Mouse (Mus musculus) embryonic facial prominence, embryonic 12.5 days (tissue): Measurements from ENCODE around the gene Mpp2. TPM values are rescaled to one million over a fixed set of nuclear protein-coding genes. Genes with fewer than 3 reads are reported as not detected.

Source experiments
- ATAC-seq: fragments of 200-750 bp; cut with Nextera tagmentation; 2 replicates; pipeline ENCODE4 v1.8.0; 2017; ENCODE audit not compliant: insufficient number of reproducible peaks, insufficient read depth, low FRiP score, low TSS enrichment
- H3K27ac ChIP-seq: fragments of 300-500 bp; sonication (generic); 2 replicates; pipeline ENCODE4 v1.5.1; 2016; ENCODE audit warnings: mild to moderate bottlenecking
- H3K27me3 ChIP-seq: fragments of 300-500 bp; sonication (generic); 2 replicates; pipeline ENCODE4 v1.6.1; 2016; ENCODE audit warnings: mild to moderate bottlenecking, moderate library complexity
- H3K36me3 ChIP-seq: fragments of 300-500 bp; sonication (generic); 2 replicates; pipeline ENCODE4 v1.6.1; 2016; ENCODE audit warnings: mild to moderate bottlenecking
- H3K4me1 ChIP-seq: fragments of 300-500 bp; sonication (generic); 2 replicates; pipeline ENCODE4 v1.6.1; 2016
- H3K4me2 ChIP-seq: fragments of 300-500 bp; sonication (generic); replicated peaks from 2 replicates; pipeline ENCODE4 v1.6.1; 2016; ENCODE audit warnings: mild to moderate bottlenecking, moderate library complexity
- H3K4me3 ChIP-seq: fragments of 300-500 bp; sonication (generic); 2 replicates; pipeline ENCODE4 v1.5.1; 2016; ENCODE audit warnings: mild to moderate bottlenecking
- H3K9ac ChIP-seq: fragments of 300-500 bp; sonication (generic); 2 replicates; pipeline ENCODE4 v1.6.1; 2016; ENCODE audit warnings: mild to moderate bottlenecking, moderate library complexity
- H3K9me3 ChIP-seq: fragments of 300-500 bp; sonication (generic); 2 replicates; pipeline ENCODE4 v1.6.1; 2016; ENCODE audit warnings: mild to moderate bottlenecking, moderate library complexity
- WGBS: fragments of 180-500 bp; shearing (Covaris S2); methylation state at CpG from one replicate; pipeline ENCODE4 v1.1.7; 2016; 5-methylcytosine and 5-hydroxymethylcytosine counted together
- polyA plus RNA-seq: library from polyadenylated mRNA; unstranded; fragments of >200 nt; fragmentation: Nextera tagmentation; extraction: Ambion mirVana; gene quantifications from 2 replicates; pipeline ENCODE4 v1.2.1, GENCODE M21; 2016

Mpp2 gene
- polyA plus RNA-seq, 1 experiment from 2014 or later = 12.8 TPM

DNA sequence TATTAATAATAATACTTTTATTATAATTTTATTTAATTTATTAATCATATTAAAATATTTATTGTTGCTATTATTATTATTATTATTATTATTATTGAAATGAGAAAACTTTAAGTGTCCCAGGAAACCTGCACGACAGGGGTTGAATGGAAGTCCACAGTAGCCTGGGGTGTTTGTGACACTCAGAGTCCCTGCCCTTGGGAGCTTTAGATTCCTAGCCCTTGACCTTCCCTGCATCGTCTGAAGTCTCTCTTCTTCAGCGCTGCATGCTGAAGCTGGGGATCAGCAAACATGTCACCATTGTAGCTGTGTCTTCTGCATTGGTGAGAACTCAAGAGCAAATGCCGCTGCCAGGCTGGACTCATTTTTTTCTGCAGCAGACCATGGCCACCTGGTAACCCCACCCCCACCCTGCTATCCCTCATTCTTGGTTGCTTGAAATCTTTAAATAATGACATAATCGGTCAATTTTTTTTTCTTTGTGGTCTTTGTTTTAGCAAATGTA, 52.8 kb downstream of the Mpp2 start:
- H3K4me3 ChIP-seq = no peak overlapping the region
- peaks cover 5% of the 10 kb centered on the region; the same call in 1 of the 2 replicates for H3K27me3 ChIP-seq
- H3K4me2 ChIP-seq = no peak overlapping the region
- H3K9me3 ChIP-seq = no peaks in the 10 kb centered on the region
- H3K9ac ChIP-seq = no peak overlapping the region
- no peaks in the 10 kb centered on the region for H3K36me3 ChIP-seq
- no peaks in the 10 kb centered on the region for H3K4me1 ChIP-seq
- WGBS = 78% methylated on average over 5 of the region's 5 CpGs
- no peak for ATAC-seq
- H3K27ac ChIP-seq = no peak overlapping the region

DNA sequence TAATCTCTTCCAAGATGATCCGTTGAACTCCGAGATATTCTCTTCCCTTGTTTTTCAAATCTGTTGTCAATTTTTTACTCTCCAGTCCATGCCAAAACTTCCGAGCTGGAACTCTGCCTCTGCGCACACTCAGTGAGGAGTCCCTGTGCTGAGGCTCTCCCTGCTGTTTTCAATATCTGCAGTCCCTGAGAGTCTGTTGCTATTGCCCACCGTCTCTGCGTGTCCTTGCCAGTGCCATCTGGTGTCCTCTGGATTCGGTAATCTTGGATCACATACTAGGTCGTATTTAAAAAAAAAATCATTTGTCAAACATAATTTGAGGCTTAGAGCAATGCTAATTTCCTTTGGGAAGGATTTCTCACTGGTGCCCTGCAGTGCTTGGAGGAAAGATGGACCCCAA, 53.4 kb downstream of the Mpp2 start:
- H3K4me3 ChIP-seq = no peak overlapping the region
- H3K36me3 ChIP-seq = no peaks in the 10 kb centered on the region
- no peak overlapping the region for H3K9ac ChIP-seq
- no peak overlapping the region for H3K4me2 ChIP-seq
- H3K27me3 ChIP-seq = peaks cover 5% of the 10 kb centered on the region; the same call in 1 of the 2 replicates
- H3K4me1 ChIP-seq = no peaks in the 10 kb centered on the region
- H3K9me3 ChIP-seq = no peaks in the 10 kb centered on the region
- 55% methylated on average over 8 of the region's 8 CpGs for WGBS
- ATAC-seq = no peak
- H3K27ac ChIP-seq = no peak overlapping the region

DNA sequence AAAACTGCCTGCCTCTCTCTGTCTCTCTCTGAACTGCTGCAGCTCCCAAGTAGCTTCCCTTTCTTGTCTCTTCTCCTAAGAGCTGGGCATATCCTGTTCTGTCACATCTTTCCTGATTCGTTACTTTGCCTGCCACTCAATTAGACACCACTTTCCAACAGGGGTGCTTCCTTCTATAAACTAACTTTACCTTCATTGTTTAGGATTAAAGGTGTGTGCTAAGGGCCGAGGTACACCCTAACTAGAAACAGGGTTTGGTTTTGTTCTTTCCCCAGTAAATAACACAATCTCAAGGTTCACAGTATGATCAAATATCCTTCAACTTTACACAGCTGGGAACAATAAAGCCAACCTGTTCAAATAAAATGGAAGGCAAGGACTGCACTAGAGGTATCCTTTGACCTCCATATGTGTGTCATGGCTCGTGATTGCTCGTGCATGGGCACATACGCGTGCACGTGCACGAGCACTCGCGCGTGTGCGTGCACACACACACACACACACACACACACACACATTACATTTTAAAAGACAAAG, 55.2 kb downstream of the Mpp2 start:
- Histone ChIP-seq H3K9ac (no peak overlapping the region), H3K4me2 (no peak overlapping the region), H3K27me3 (peaks cover 5% of the 10 kb centered on the region; the same call in 1 of the 2 replicates), H3K9me3 (no peaks in the 10 kb centered on the region), H3K27ac (no peak overlapping the region), H3K36me3 (no peaks in the 10 kb centered on the region), H3K4me3 (no peak overlapping the region), H3K4me1 (no peaks in the 10 kb centered on the region)
- ATAC-seq = no peak
- WGBS = 79% methylated on average over 12 of the region's 12 CpGs

DNA sequence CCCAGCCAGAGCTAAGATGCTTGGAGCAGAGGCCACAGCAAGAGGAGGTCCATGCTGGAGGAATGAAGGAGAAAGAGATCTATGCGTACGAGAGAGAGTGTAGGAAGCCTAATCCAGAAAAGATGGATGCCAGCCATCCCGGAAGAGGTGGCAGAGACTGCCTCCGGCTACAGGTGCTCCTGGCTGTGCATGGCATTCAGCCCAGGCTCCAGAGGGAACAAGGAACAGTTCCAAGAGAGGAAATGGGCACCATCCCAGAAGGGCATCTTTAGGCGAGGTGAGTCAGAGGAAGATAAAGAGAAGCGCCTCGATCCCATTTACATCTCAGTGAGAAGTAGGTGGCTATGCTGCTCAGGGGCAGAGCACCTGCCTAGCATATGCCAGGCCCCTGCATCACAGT, 57.2 kb downstream of the Mpp2 start:
- Histone ChIP-seq H3K27me3 (no peaks in the 10 kb centered on the region), H3K4me2 (no peak overlapping the region), H3K4me3 (no peak overlapping the region), H3K4me1 (0 out of 2 replicates have a peak, but pooled peaks cover 5% of the 10 kb centered on the region), H3K36me3 (no peaks in the 10 kb centered on the region), H3K9me3 (no peaks in the 10 kb centered on the region), H3K9ac (no peak overlapping the region), H3K27ac (no peak overlapping the region)
- ATAC-seq = no peak
- WGBS = 82% methylated on average over 7 of the region's 7 CpGs

DNA sequence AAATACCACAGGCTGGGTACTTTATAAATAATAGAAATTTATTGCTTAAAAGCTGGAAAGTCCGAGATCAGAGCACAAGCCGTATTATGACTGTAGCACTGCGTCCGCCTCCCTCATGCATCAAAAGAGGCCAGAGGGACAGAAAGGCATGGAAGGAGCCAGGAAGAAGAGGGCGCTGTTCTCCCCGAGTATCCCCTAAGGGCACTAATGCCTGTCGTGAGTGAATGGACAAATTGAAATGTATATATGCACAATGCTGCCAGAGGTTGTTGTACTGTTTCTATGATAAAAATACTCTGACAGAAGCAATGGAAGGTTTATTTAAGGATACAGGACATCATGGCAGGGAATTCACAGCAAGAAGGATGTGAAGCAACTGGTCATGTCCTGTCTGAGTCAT, 58.3 kb downstream of the Mpp2 start:
- Histone ChIP-seq H3K36me3 (no peaks in the 10 kb centered on the region), H3K9ac (no peak overlapping the region), H3K4me2 (no peak overlapping the region), H3K4me3 (no peak overlapping the region), H3K9me3 (no peaks in the 10 kb centered on the region), H3K27me3 (peaks cover 8% of the 10 kb centered on the region; the same call in 1 of the 2 replicates), H3K4me1 (peaks cover 14% of the 10 kb centered on the region; the same call in 1 of the 2 replicates), H3K27ac (no peak overlapping the region)
- no peak for ATAC-seq
- 34% methylated on average over 7 of the region's 7 CpGs for WGBS

DNA sequence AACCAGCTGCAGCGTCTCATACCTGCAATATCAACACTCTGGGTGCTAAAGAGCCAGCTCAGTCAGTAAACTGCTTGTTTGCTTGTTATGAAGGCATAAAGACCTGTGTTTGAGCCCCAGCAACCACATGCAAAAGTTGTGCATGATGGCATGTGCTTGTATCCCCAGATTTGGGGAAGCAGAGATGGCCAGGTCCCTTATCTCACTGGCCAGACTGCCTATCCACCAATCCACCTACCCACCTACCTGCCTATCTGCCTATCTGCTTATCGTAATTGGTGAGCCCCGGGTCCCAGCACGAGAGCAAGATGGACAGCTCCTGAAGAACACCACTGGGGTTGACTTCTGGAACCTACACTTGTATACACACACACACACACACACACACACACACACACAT, 59.0 kb downstream of the Mpp2 start:
- peaks cover 14% of the 10 kb centered on the region; the same call in 1 of the 2 replicates for H3K4me1 ChIP-seq
- no peaks in the 10 kb centered on the region for H3K36me3 ChIP-seq
- H3K4me2 ChIP-seq = no peak overlapping the region
- WGBS = 85% methylated on average over 4 of the region's 4 CpGs
- no peak overlapping the region for H3K27ac ChIP-seq
- no peaks in the 10 kb centered on the region for H3K9me3 ChIP-seq
- H3K4me3 ChIP-seq = no peak overlapping the region
- no peak overlapping the region for H3K9ac ChIP-seq
- peaks cover 9% of the 10 kb centered on the region; the same call in 1 of the 2 replicates for H3K27me3 ChIP-seq
- ATAC-seq = no peak

DNA sequence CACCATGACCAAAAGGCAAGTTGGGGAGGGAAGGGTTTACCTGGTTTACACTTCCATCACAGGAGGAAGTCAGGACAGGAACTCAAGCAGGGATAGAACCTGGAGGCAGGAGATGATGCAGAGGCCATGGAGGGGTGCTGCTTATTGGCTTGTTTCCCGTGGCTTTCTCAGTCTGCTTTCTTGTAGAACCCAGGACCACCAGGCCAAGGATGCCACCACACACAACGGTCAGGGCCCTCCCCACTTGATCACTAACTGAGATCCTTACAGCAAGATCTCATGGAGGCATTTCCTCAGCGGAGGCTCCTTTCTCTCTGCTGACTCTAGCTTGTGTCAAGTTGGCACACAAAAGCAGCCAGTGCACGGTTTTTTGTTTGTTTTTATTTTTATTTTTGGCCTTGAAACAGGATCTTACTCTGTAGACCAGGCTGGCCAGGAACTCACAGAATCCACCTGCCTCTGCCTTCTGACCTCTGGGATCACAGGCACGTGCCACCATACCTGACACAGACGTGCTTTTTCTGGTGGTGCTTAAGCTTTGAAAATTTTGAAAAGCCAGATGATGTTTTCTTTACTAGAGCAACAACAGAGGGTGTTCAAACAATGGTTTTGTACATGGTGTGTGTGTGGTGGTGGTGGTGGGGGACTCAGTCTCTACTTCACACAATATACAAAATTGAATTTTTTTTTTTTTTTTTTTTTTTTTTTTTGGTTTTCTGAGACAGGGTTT, 60.1 kb downstream of the Mpp2 start, which contains the start of gene Mpp3:
Mpp3 (minus strand) TSS at position 375 of the 730 bp plus-strand sequence.
- Histone ChIP-seq H3K4me3 (peak within 1 kb of the TSS; percentile 71), H3K27ac (no peak within 1 kb of the TSS), H3K9me3 (no peaks in the 10 kb centered on the region), H3K27me3 (peaks cover 9% of the 10 kb centered on the region; the same call in 1 of the 2 replicates), H3K9ac (no peak within 1 kb of the TSS), H3K4me1 (peaks cover 16% of the 10 kb centered on the region; the same call in 1 of the 2 replicates), H3K4me2 (peak within 1 kb of the TSS; percentile 92), H3K36me3 (no peaks in the 10 kb centered on the region)
- WGBS = 72% methylated on average over 6 of the region's 6 CpGs
- ATAC-seq = no peak

DNA sequence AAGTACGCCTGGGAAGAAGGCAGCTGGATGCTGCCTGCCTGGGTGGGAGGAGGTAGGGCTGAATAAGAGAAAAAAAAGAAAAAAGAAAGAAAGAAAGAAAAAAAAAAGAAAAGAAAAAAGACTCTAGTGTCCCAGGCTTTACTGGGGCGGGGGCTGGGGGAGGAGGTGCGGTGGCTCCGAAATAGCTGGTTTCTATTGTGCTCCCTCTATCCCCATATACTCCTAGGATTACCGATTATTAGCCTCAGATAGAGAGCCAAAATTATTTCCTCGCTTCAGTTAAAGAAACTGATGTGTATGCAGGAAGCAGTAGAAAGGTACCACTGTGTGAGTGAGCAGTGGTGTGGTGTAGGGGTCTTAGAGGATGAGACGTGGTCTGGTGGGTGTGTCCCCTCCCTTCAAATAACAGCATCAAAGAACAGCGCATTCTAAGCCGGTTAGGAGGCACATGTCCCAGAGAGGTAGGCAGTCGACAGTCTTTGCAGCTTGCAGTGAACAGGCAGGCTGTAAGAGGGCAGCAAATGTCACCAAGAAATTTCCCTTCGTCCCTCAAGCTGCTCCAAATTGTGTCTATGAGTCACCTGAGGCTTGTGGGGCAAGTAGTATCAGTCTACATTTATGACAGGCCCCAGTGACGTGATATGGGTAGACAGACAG, 60.8 kb downstream of the Mpp2 start:
- no peaks in the 10 kb centered on the region for H3K9me3 ChIP-seq
- peak overlapping the region; percentile 79; the same call in 1 of the 2 replicates for H3K27ac ChIP-seq
- no peak; the same call in 1 of the 2 replicates for ATAC-seq
- H3K4me1 ChIP-seq = peaks cover 16% of the 10 kb centered on the region; the same call in 1 of the 2 replicates
- 7% methylated on average over 12 of the region's 12 CpGs for WGBS
- H3K4me3 ChIP-seq = peak overlapping the region; percentile 71
- peak overlapping the region; percentile 61; the same call in 1 of the 2 replicates for H3K9ac ChIP-seq
- no peaks in the 10 kb centered on the region for H3K36me3 ChIP-seq
- H3K4me2 ChIP-seq = peak overlapping the region; percentile 92
- H3K27me3 ChIP-seq = peaks cover 9% of the 10 kb centered on the region; the same call in 1 of the 2 replicates

DNA sequence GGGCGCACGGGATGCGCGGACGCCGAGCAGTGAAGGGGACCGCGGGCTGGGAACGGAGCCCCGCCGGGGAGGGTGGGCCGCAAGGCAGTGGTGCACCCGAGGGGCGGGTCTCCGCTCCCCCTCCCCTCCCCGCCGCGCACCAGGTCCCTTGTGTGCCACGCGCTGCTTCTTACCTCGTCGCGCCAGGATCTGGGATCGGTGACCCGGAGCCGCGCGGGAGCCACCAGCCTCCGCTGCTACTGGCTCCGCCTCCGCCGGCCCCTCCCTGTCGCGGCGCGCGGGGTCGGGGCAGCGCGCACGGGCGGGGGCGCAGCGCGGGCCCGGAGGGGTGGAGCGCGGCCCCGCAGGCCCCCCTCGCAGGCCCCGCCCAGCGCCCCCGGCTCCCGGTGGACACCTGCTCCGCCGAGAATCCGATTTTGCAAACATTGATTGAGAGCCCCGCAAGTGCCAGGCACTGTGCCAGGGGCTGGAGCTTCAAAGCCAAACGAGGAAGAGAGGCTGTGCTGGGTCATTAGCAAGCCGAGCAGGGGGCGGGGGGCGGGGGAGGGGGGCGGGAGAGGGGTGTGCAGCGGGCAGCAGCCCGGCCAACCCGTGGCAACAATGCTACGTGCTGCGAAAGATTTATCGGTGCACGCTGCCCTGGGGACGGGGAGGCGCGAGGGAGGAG, 61.5 kb downstream of the Mpp2 start:
- Histone ChIP-seq H3K36me3 (peaks cover 2% of the 10 kb centered on the region; the same call in 1 of the 2 replicates), H3K9ac (peak overlapping the region; percentile 61), H3K4me3 (peak overlapping the region; percentile 71), H3K27me3 (peaks cover 9% of the 10 kb centered on the region; the same call in 1 of the 2 replicates), H3K27ac (peak overlapping the region; percentile 79), H3K4me1 (peaks cover 16% of the 10 kb centered on the region; the same call in 1 of the 2 replicates), H3K9me3 (no peaks in the 10 kb centered on the region), H3K4me2 (peak overlapping the region; percentile 92)
- ATAC-seq = peak; percentile 77
- whole genome bisulfite sequencing = 1% methylated on average over 54 of the region's 73 CpGs

DNA sequence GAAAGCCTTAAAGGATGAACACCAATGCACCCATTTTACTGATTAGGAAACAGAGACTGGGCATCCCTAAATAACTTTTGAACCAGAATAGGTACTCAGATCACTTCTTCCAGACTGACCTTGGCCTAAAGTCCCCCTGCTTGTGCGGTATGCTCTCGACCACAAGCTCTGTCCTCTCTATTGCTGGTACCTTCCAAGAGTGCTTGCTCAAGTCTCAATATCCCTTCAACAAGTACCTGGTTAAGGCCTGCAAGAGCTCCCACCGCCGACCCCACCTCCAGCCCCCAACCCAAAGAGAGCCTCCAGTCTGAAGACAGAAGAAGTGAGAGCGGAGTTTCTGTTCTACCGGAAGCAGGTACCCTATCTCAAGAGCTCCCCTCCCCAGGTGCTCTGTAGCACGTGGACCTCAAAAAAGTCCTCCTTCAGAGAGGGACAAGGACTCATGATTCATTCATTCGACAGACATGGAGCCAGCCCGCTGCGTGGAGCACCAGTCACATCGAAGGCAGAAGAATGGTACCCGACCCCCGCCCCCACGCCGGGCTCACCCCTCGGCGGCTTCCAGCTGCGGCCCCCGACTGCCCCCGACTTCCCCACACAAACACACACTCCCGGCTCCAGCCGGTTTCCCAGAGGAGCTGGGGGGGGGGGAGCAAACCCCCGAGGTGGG, 62.2 kb downstream of the Mpp2 start:
- Histone ChIP-seq H3K4me2 (peak overlapping the region; percentile 92), H3K27ac (peak overlapping the region; percentile 79), H3K9ac (peak overlapping the region; percentile 61), H3K36me3 (peaks cover 2% of the 10 kb centered on the region; the same call in 1 of the 2 replicates), H3K9me3 (no peaks in the 10 kb centered on the region), H3K4me3 (peak overlapping the region; percentile 71), H3K27me3 (peaks cover 9% of the 10 kb centered on the region; the same call in 1 of the 2 replicates), H3K4me1 (peaks cover 16% of the 10 kb centered on the region; the same call in 1 of the 2 replicates)
- 4% methylated on average over 23 of the region's 23 CpGs for WGBS
- ATAC-seq = no peak
